In genomic region chr11:44062446-44062845, GRCm38 (mm10) we compare ENCODE assay signal across 17 mouse cellular contexts.
"Had no signal": no experiment of that assay in that cellular context is flagged by ENCODE, and none has a peak within 500 bp of the region (broad histone marks: within the 10 kb centered on the region; RNA-seq: fewer than 3 reads in every experiment).

No protein-coding gene starts in this region.

- ATAC-seq: lung, postnatal 0 days; midbrain, embryonic 13.5 days; midbrain, embryonic 15.5 days had no signal

- H3K4me1 ChIP-seq: lung, embryonic 15.5 days; megakaryocyte, embryonic 14.5 days; midbrain, embryonic 13.5 days; midbrain, embryonic 15.5 days; neural tube, embryonic 12.5 days; stomach, embryonic 15.5 days had no signal

- H3K9me3 ChIP-seq: lung, embryonic 15.5 days; megakaryocyte, embryonic 14.5 days; midbrain, embryonic 13.5 days; midbrain, embryonic 15.5 days; neural tube, embryonic 12.5 days; stomach, embryonic 15.5 days had no signal

- H3K36me3 ChIP-seq: lung, embryonic 15.5 days; midbrain, embryonic 13.5 days; midbrain, embryonic 15.5 days; neural tube, embryonic 12.5 days; stomach, embryonic 15.5 days had no signal

- H3K9ac ChIP-seq: lung, embryonic 15.5 days; midbrain, embryonic 13.5 days; midbrain, embryonic 15.5 days; neural tube, embryonic 12.5 days; stomach, embryonic 15.5 days had no signal

- DNase-seq: lung, adult 2 months; lung, postnatal 14 days; lung, postnatal 36 days; right cerebral cortex, postnatal 14 days; thymus, adult 2 months; thymus, postnatal 25 days; thymus, postnatal 4 days had no signal

- H3K4me3 ChIP-seq: lung, embryonic 15.5 days; megakaryocyte, embryonic 14.5 days; midbrain, embryonic 13.5 days; midbrain, embryonic 15.5 days; neural tube, embryonic 12.5 days; stomach, embryonic 15.5 days had no signal

- H3K27me3 ChIP-seq: lung, embryonic 15.5 days; megakaryocyte, embryonic 14.5 days; midbrain, embryonic 13.5 days; midbrain, embryonic 15.5 days; neural tube, embryonic 12.5 days; stomach, embryonic 15.5 days had no signal

- H3K27ac ChIP-seq: lung, embryonic 15.5 days; macrophage; midbrain, embryonic 13.5 days; midbrain, embryonic 15.5 days; neural tube, embryonic 12.5 days; stomach, embryonic 15.5 days; stomach, postnatal 0 days had no signal

- H3K4me2 ChIP-seq: lung, embryonic 15.5 days; midbrain, embryonic 11.5 days; midbrain, embryonic 13.5 days; midbrain, embryonic 15.5 days; neural tube, embryonic 12.5 days; stomach, embryonic 15.5 days had no signal
